Mouse (Mus musculus): ENCODE results near the gene Ubxn1. TPM values are rescaled to one million over a fixed set of nuclear protein-coding genes. Genes with fewer than 3 reads are reported as not detected.
"Not testable (repeated sequence)": the region's sequence is repeated elsewhere in the genome, so short reads cannot be mapped to it uniquely, and the experiment has no call there.

Gene Ubxn1
- polyA plus RNA-seq, 1 experiment from 2014 or later, result 138 TPM

- 79% methylated on average over 3 of the region's 3 CpGs for WGBS
- not testable (repeated sequence) for H3K27me3 ChIP-seq (replicated peaks); H3K9me3 ChIP-seq; ATAC-seq (replicated peaks); H3K27ac ChIP-seq
- Histone ChIP-seq H3K9ac (0 out of 2 replicates have a peak overlapping the region, but pooled peaks have one; percentile 97), H3K4me3 (peak overlapping the region; percentile 93; the same call in 1 of the 2 replicates), H3K36me3 (replicated peaks) (peaks cover 21% of the 10 kb centered on the region), H3K4me2 (peak overlapping the region; percentile 91), H3K4me1 (peaks cover 15% of the 10 kb centered on the region)
These were observed 915 bp upstream of the Ubxn1 start for GRCm38 (mm10) chr19:8870381-8870780.

- ATAC-seq (replicated peaks), result peak; percentile 64
- peak overlapping the region; percentile 91 for H3K4me2 ChIP-seq
- peaks cover 24% of the 10 kb centered on the region for H3K36me3 ChIP-seq (replicated peaks)
- no peaks in the 10 kb centered on the region for H3K9me3 ChIP-seq
- H3K4me3 ChIP-seq, result peak overlapping the region; percentile 93
- H3K4me1 ChIP-seq, result peaks cover 15% of the 10 kb centered on the region
- peak overlapping the region; percentile 97 for H3K9ac ChIP-seq
- H3K27ac ChIP-seq, result peak overlapping the region; percentile 79
- 66% methylated on average over 9 of the region's 9 CpGs for WGBS
- H3K27me3 ChIP-seq (replicated peaks), result no peaks in the 10 kb centered on the region
These were observed 458 bp upstream of the Ubxn1 start for GRCm38 (mm10) chr19:8870838-8871237.

- peaks cover 15% of the 10 kb centered on the region for H3K4me1 ChIP-seq
- H3K36me3 ChIP-seq (replicated peaks), result peaks cover 28% of the 10 kb centered on the region
- peak overlapping the region; percentile 91 for H3K4me2 ChIP-seq
- peak overlapping the region; percentile 93 for H3K4me3 ChIP-seq
- H3K9ac ChIP-seq, result peak overlapping the region; percentile 97
- H3K27me3 ChIP-seq (replicated peaks), result no peaks in the 10 kb centered on the region
- no peak overlapping the region for H3K27ac ChIP-seq
- WGBS, result 84% methylated on average over 10 of the region's 10 CpGs
- H3K9me3 ChIP-seq, result no peaks in the 10 kb centered on the region
- no peak for ATAC-seq (replicated peaks)
These were observed 1.1 kb downstream of the Ubxn1 start for GRCm38 (mm10) chr19:8872266-8872840.

GRCm38 (mm10) chr19:8875031-8875430 is 3.7 kb downstream of the Ubxn1 start:
- no peak overlapping the region for H3K27ac ChIP-seq
- H3K4me2 ChIP-seq, result no peak overlapping the region
- H3K9me3 ChIP-seq, result no peaks in the 10 kb centered on the region
- peaks cover 23% of the 10 kb centered on the region for H3K4me1 ChIP-seq
- H3K9ac ChIP-seq, result no peak overlapping the region
- H3K36me3 ChIP-seq (replicated peaks), result peaks cover 28% of the 10 kb centered on the region
- 93% methylated on average over 7 of the region's 7 CpGs for WGBS
- ATAC-seq (replicated peaks), result no peak
- H3K27me3 ChIP-seq (replicated peaks), result no peaks in the 10 kb centered on the region
- no peak overlapping the region for H3K4me3 ChIP-seq

- Histone ChIP-seq H3K27ac (peak within 1 kb of the TSS; percentile 84), H3K36me3 (replicated peaks) (peaks cover 6% of the 10 kb centered on the region; the same call in 1 of the 2 replicates), H3K9ac (peak within 1 kb of the TSS; percentile 79), H3K4me2 (peak within 1 kb of the TSS; percentile 76), H3K4me1 (peaks cover 15% of the 10 kb centered on the region), H3K27me3 (replicated peaks) (no peaks in the 10 kb centered on the region), H3K9me3 (no peaks in the 10 kb centered on the region), H3K4me3 (peak within 1 kb of the TSS; percentile 65)
- peak; percentile 98 for ATAC-seq (replicated peaks)
- under 1% methylated on average over 42 of the region's 42 CpGs for WGBS
These were observed 9.2 kb downstream of the Ubxn1 start, which contains the start of gene Uqcc3 for GRCm38 (mm10) chr19:8880311-8881033. Gene Uqcc3, minus strand, starts transcription at chr19:8880923.

- ATAC-seq (replicated peaks), result peak; percentile 26; the same call in 1 of the 2 replicates
- H3K4me3 ChIP-seq, result peak overlapping the region; percentile 65
- H3K4me2 ChIP-seq, result peak overlapping the region; percentile 76
- peaks cover 15% of the 10 kb centered on the region for H3K4me1 ChIP-seq
- H3K27ac ChIP-seq, result peak overlapping the region; percentile 84; the same call in 1 of the 2 replicates
- peak overlapping the region; percentile 79 for H3K9ac ChIP-seq
- no peaks in the 10 kb centered on the region for H3K27me3 ChIP-seq (replicated peaks)
- no peaks in the 10 kb centered on the region for H3K9me3 ChIP-seq
- 9% methylated on average over 3 of the region's 3 CpGs for whole genome bisulfite sequencing
- 0 out of 2 replicates have a peak, but pooled peaks cover 4% of the 10 kb centered on the region for H3K36me3 ChIP-seq (replicated peaks)
These were observed 9.7 kb downstream of the Ubxn1 start for GRCm38 (mm10) chr19:8881034-8881392.

- 71% methylated on average over 3 of the region's 3 CpGs for WGBS
- Histone ChIP-seq H3K27ac (no peak within 1 kb of the TSS), H3K9ac (no peak within 1 kb of the TSS), H3K27me3 (replicated peaks) (no peaks in the 10 kb centered on the region), H3K9me3 (no peaks in the 10 kb centered on the region), H3K4me1 (peaks cover 22% of the 10 kb centered on the region), H3K4me2 (no peak within 1 kb of the TSS), H3K4me3 (no peak within 1 kb of the TSS), H3K36me3 (replicated peaks) (no peaks in the 10 kb centered on the region)
- no peak for ATAC-seq (replicated peaks)
These were observed 12.3 kb downstream of the Ubxn1 start, which contains the start of the genes Lbhd1 and Gm49403 for GRCm38 (mm10) chr19:8883616-8884015. Gene Lbhd1, plus strand, starts transcription at chr19:8883732. Gene Gm49403, plus strand, starts transcription at chr19:8883930.

GRCm38 (mm10) chr19:8886916-8887584 is 15.8 kb downstream of the Ubxn1 start:
- WGBS, result 47% methylated on average over 1 of the region's 1 CpGs
- no peak overlapping the region for H3K9ac ChIP-seq
- H3K4me3 ChIP-seq, result no peak overlapping the region
- H3K27me3 ChIP-seq (replicated peaks), result no peaks in the 10 kb centered on the region
- H3K27ac ChIP-seq, result no peak overlapping the region
- no peaks in the 10 kb centered on the region for H3K9me3 ChIP-seq
- H3K36me3 ChIP-seq (replicated peaks), result 0 out of 2 replicates have a peak, but pooled peaks cover 6% of the 10 kb centered on the region
- H3K4me2 ChIP-seq, result 0 out of 2 replicates have a peak overlapping the region, but pooled peaks have one; percentile 79
- no peak for ATAC-seq (replicated peaks)
- peaks cover 15% of the 10 kb centered on the region for H3K4me1 ChIP-seq

GRCm38 (mm10) chr19:8887585-8888463 is 16.5 kb downstream of the Ubxn1 start:
- no peaks in the 10 kb centered on the region for H3K27me3 ChIP-seq (replicated peaks)
- H3K4me1 ChIP-seq, result peaks cover 20% of the 10 kb centered on the region
- H3K9me3 ChIP-seq, result no peaks in the 10 kb centered on the region
- H3K27ac ChIP-seq, result peak overlapping the region; percentile 85
- 14% methylated on average over 19 of the region's 19 CpGs for WGBS
- peak overlapping the region; percentile 65 for H3K4me3 ChIP-seq
- ATAC-seq (replicated peaks), result no peak
- peak overlapping the region; percentile 79 for H3K4me2 ChIP-seq
- H3K36me3 ChIP-seq (replicated peaks), result 0 out of 2 replicates have a peak, but pooled peaks cover 6% of the 10 kb centered on the region
- H3K9ac ChIP-seq, result peak overlapping the region; percentile 61

- Histone ChIP-seq H3K27ac (peak within 1 kb of the TSS; percentile 85), H3K4me1 (peaks cover 25% of the 10 kb centered on the region), H3K4me3 (peak within 1 kb of the TSS; percentile 65), H3K9me3 (no peaks in the 10 kb centered on the region), H3K27me3 (replicated peaks) (no peaks in the 10 kb centered on the region), H3K36me3 (replicated peaks) (0 out of 2 replicates have a peak, but pooled peaks cover 6% of the 10 kb centered on the region), H3K4me2 (peak within 1 kb of the TSS; percentile 79), H3K9ac (peak within 1 kb of the TSS; percentile 61)
- peak; percentile 96 for ATAC-seq (replicated peaks)
- 1% methylated on average over 58 of the region's 58 CpGs for WGBS
These were observed 17.5 kb downstream of the Ubxn1 start, which contains the start of the genes 1810009A15Rik and Gm49416 for GRCm38 (mm10) chr19:8888511-8889385. Gene 1810009A15Rik, plus strand, starts transcription at chr19:8888853. Gene Gm49416, plus strand, starts transcription at chr19:8888926.
